Mouse (Mus musculus) CH12.LX (cell line): ENCODE measurements at regions not wholly inside any gene's neighbourhood (a gene's known extent, or its start where the extent isn't known, plus 50 kb on each side); places are given as distances from the start of the nearest gene placed in this dataset.

Experiments used
- CTCF ChIP-seq, 2 experiments: IDR thresholded peaks in 1 of 2; conservative IDR thresholded peaks in 1 of 2; 2 replicates each; pipeline ENCODE4 v1.5.1; 2011 to 2012; ENCODE audit warnings: low read depth in 2 of 2, low read length in 2 of 2, improper control_type of control experiment in 1 of 2, inconsistent platforms in 1 of 2, mild to moderate bottlenecking in 1 of 2, moderate library complexity in 1 of 2
- EP300 ChIP-seq: IDR thresholded peaks from 2 replicates; pipeline ENCODE4 v1.6.1; 2011; ENCODE audit warnings: low read length, improper control_type of control experiment
- POLR2A ChIP-seq: IDR thresholded peaks from 2 replicates; pipeline ENCODE4 v1.6.1; 2011; ENCODE audit warnings: low read depth, mild to moderate bottlenecking, improper control_type of control experiment, low read length
- TCF12 ChIP-seq: IDR thresholded peaks from 2 replicates; pipeline ENCODE4 v1.6.1; 2014; ENCODE audit warnings: low read depth, mild to moderate bottlenecking, inconsistent platforms, low read length, improper control_type of control experiment
- UBTF ChIP-seq: IDR thresholded peaks from 2 replicates; pipeline ENCODE4 v1.6.1; 2012; ENCODE audit warnings: low read depth, mild to moderate bottlenecking, inconsistent platforms, low read length, improper control_type of control experiment, moderate library complexity
- USF2 ChIP-seq: conservative IDR thresholded peaks from 2 replicates; pipeline ENCODE4 v1.6.1; 2011; ENCODE audit warnings: low read depth, low read length, improper control_type of control experiment
- ZKSCAN1 ChIP-seq: IDR thresholded peaks from 2 replicates; pipeline ENCODE4 v1.6.1; 2012; ENCODE audit warnings: low read depth, inconsistent platforms, low read length, improper control_type of control experiment, borderline replicate concordance

DNA sequence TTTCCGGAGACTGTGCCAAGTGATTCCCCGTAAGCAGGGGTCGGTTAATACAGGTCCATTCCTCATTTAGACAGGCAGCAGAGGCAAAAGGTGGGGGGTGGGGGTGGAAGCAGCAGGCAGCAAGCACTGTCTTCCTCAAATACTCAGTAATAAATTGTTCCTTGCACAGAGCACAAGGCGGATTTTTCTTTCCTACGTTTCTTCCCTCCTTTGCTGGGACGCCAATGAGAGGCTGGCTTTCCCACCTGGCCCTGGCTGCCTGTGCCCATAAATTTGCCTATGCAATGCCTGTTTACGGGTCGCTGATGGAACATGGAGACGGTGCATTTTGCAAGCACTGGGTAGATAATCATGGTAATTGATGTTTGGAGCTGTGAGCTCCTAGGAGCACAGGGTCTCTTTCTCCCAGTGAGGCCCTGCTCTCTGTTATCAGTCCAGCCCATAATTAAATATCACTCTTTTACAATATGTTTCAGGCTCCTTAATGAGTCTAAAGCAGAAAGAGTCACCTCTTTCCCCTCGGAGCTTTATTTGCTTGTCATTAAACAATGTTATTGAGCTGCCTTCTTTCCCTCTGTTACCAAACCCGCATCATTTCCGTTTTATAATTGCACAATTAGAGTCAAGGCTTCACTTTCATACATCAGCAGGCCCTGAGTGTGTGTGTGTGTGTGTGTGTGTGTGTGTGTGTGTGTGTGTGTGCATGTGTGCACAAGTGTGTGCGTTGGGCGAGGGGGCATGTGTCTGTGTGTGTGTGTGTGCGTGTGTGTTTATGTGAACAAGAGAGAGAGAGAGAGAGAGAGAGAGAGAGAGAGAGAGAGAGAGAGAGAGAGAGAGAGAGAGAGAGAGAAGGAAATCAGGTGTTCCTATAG is 452.7 kb upstream of the Pou3f3 start:
- TF ChIP-seq ZKSCAN1 (no peak), TCF12 (no peak), USF2 (no peak), UBTF (no peak), CTCF (conservative IDR thresholded peaks at IDR 0.05 in 1 of 2, IDR thresholded peaks at IDR 0.05 in 1 of 2; ENCODE audit: low read depth in 2 of 2, low read length in 2 of 2) (no peak), EP300 (no peak), POLR2A (no peak)
